In the genomic region with DNA sequence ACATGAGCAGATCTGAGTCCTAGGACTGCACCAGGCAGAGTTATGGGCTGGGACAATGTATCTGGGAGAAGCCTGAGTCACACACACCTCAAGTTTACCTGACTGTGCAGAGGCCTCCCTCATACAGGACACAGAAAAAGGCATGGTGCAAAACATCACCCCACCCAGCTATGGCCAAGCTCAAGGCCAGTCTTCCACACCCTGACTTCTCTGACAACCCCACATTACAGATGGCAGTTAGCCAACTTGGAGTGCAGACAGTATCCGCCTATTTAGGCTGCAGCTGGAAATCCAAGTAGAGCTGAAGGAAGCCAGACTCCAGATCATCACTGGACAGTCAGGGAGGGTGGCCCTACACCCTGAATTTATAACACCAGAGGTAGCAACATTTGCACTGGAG, we compare ENCODE assay signal across 12 mouse cellular contexts. TPM values are rescaled to one million over a fixed set of nuclear protein-coding genes. Genes with fewer than 3 reads are reported as not detected.
DNase-seq lines count a peak whose midpoint lies in the region; ATAC-seq lines count a peak whose summit lies in the region.
"Had no signal": no experiment of that assay in that cellular context is flagged by ENCODE, and none has a peak within 500 bp of the region (broad histone marks: within the 10 kb centered on the region; RNA-seq: fewer than 3 reads in every experiment).

No protein-coding gene starts in this region.

- 57% methylated on average over 1 of the region's 1 CpGs for WGBS in limb, embryonic 15.5 days
- WGBS in limb, embryonic 10.5 days, result 86% methylated on average over 1 of the region's 1 CpGs
- WGBS in intestine, embryonic 14.5 days, result 35% methylated on average over 1 of the region's 1 CpGs
- 39% methylated on average over 1 of the region's 1 CpGs for whole genome bisulfite sequencing in stomach, embryonic 15.5 days
- 72% methylated on average over 1 of the region's 1 CpGs for WGBS in hindbrain, embryonic 13.5 days

- no peak overlapping the region for H3K4me2 ChIP-seq in limb, embryonic 15.5 days
- no peak overlapping the region for H3K4me2 ChIP-seq in intestine, embryonic 14.5 days (ENCODE audit: low read length)
- no peak overlapping the region for H3K4me2 ChIP-seq in stomach, embryonic 15.5 days
- no peak overlapping the region for H3K4me2 ChIP-seq in hindbrain, embryonic 13.5 days

- no peaks in the 10 kb centered on the region for H3K9me3 ChIP-seq in limb, embryonic 15.5 days
- no peaks in the 10 kb centered on the region for H3K9me3 ChIP-seq in limb, embryonic 10.5 days (replicated peaks)
- no peaks in the 10 kb centered on the region for H3K9me3 ChIP-seq in intestine, embryonic 14.5 days (ENCODE audit: control insufficient read depth, low read length)
- no peaks in the 10 kb centered on the region for H3K9me3 ChIP-seq in stomach, embryonic 15.5 days
- no peaks in the 10 kb centered on the region for H3K9me3 ChIP-seq in hindbrain, embryonic 13.5 days

- no peak overlapping the region for H3K4me3 ChIP-seq in limb, embryonic 15.5 days
- no peak overlapping the region for H3K4me3 ChIP-seq in limb, embryonic 10.5 days
- H3K4me3 ChIP-seq in intestine, embryonic 14.5 days (ENCODE audit: low read depth, low read length), result no peak overlapping the region
- H3K4me3 ChIP-seq in stomach, embryonic 15.5 days (replicated peaks), result no peak overlapping the region
- H3K4me3 ChIP-seq in hindbrain, embryonic 13.5 days, result no peak overlapping the region

- 0 out of 2 replicates have a peak, but pooled peaks have one; percentile 17 for ATAC-seq in limb, embryonic 15.5 days (ENCODE audit: insufficient number of reproducible peaks, low FRiP score, low TSS enrichment, low read depth)
- 0 out of 2 replicates have a peak, but pooled peaks have one; percentile 41 for ATAC-seq in intestine, embryonic 14.5 days (replicated peaks; ENCODE audit: low FRiP score, low TSS enrichment, low read depth)
- peak; percentile 42 for ATAC-seq in stomach, embryonic 15.5 days (ENCODE audit: insufficient read depth, low FRiP score, low read depth)
- no peak for ATAC-seq in hindbrain, embryonic 13.5 days (ENCODE audit: low FRiP score)

- DNase-seq in limb, embryonic 10.5 days (ENCODE audit: low spot score), result no peak
- DNase-seq in gastrocnemius, postnatal 10 days, result peak; percentile 33
- DNase-seq in intestine, embryonic 14.5 days (ENCODE audit: low spot score), result no peak
- DNase-seq in cerebellum, adult 9-11 months, result no peak
- DNase-seq: cerebellum, adult 9-10 months; left cerebral cortex, postnatal 4 days; right cerebral cortex, postnatal 25 days had no signal

- H3K9ac ChIP-seq in limb, embryonic 15.5 days, result no peak overlapping the region
- no peak overlapping the region for H3K9ac ChIP-seq in intestine, embryonic 14.5 days (ENCODE audit: low read length)
- no peak overlapping the region for H3K9ac ChIP-seq in stomach, embryonic 15.5 days
- H3K9ac ChIP-seq in hindbrain, embryonic 13.5 days, result no peak overlapping the region

- no peaks in the 10 kb centered on the region for H3K27me3 ChIP-seq in limb, embryonic 15.5 days
- H3K27me3 ChIP-seq in limb, embryonic 10.5 days (ENCODE audit: low read depth, poor library complexity, severe bottlenecking), result no peaks in the 10 kb centered on the region
- no peaks in the 10 kb centered on the region for H3K27me3 ChIP-seq in intestine, embryonic 14.5 days (replicated peaks; ENCODE audit: control insufficient read depth, insufficient read depth, low read length)
- H3K27me3 ChIP-seq in stomach, embryonic 15.5 days (replicated peaks), result no peaks in the 10 kb centered on the region
- H3K27me3 ChIP-seq in hindbrain, embryonic 13.5 days, result no peaks in the 10 kb centered on the region

- H3K4me1 ChIP-seq in limb, embryonic 15.5 days, result no peaks in the 10 kb centered on the region
- H3K4me1 ChIP-seq in limb, embryonic 10.5 days, result no peaks in the 10 kb centered on the region
- H3K4me1 ChIP-seq in intestine, embryonic 14.5 days (replicated peaks; ENCODE audit: control insufficient read depth, insufficient read depth, low read length), result 0 out of 2 replicates have a peak, but pooled peaks cover 4% of the 10 kb centered on the region
- H3K4me1 ChIP-seq in stomach, embryonic 15.5 days, result no peaks in the 10 kb centered on the region
- H3K4me1 ChIP-seq in hindbrain, embryonic 13.5 days (replicated peaks), result no peaks in the 10 kb centered on the region

- no peak overlapping the region for H3K27ac ChIP-seq in limb, embryonic 15.5 days
- no peak overlapping the region for H3K27ac ChIP-seq in limb, embryonic 10.5 days
- no peak overlapping the region for H3K27ac ChIP-seq in intestine, embryonic 14.5 days (ENCODE audit: low read depth)
- no peak overlapping the region for H3K27ac ChIP-seq in stomach, embryonic 15.5 days
- no peak overlapping the region for H3K27ac ChIP-seq in hindbrain, embryonic 13.5 days

- H3K36me3 ChIP-seq in limb, embryonic 15.5 days, result peaks cover 89% of the 10 kb centered on the region
- H3K36me3 ChIP-seq in limb, embryonic 10.5 days, result peaks cover 95% of the 10 kb centered on the region
- peaks cover 68% of the 10 kb centered on the region for H3K36me3 ChIP-seq in intestine, embryonic 14.5 days (ENCODE audit: control insufficient read depth, insufficient read depth, low read length)
- H3K36me3 ChIP-seq in stomach, embryonic 15.5 days, result peaks cover 65% of the 10 kb centered on the region
- peaks cover 96% of the 10 kb centered on the region for H3K36me3 ChIP-seq in hindbrain, embryonic 13.5 days

RNA-seq across cellular contexts. Expression of gene Sbf1, which starts 18.6 kb away (rescaled TPM):
- 50.9 and 55.3 TPM in 2 replicates for polyA plus RNA-seq in limb, embryonic 15.5 days (2015; fragmentation: Nextera tagmentation; extraction: Ambion mirVana)
- polyA plus RNA-seq in limb, embryonic 10.5 days (2016; fragmentation: Nextera tagmentation; extraction: Ambion mirVana), result 71.9 and 80.9 TPM in 2 replicates
- 10 to 100 TPM; 50.1 to 70.5 TPM for total RNA-seq in gastrocnemius, postnatal 10 days (2021)
- polyA plus RNA-seq in intestine, embryonic 14.5 days (2014; fragmentation: Nextera tagmentation; extraction: Ambion mirVana), result 52.6 and 53.6 TPM in 2 replicates
- polyA plus RNA-seq in stomach, embryonic 15.5 days (2015; fragmentation: Nextera tagmentation; extraction: Ambion mirVana), result 45.3 and 45.9 TPM in 2 replicates
- 78.4 and 83.3 TPM in 2 replicates for polyA plus RNA-seq in hindbrain, embryonic 13.5 days (2015; fragmentation: Nextera tagmentation; extraction: Ambion mirVana)

RNA-seq across cellular contexts. Expression of gene Adm2, which starts 26.1 kb away (rescaled TPM):
- polyA plus RNA-seq in limb, embryonic 15.5 days (2015; fragmentation: Nextera tagmentation; extraction: Ambion mirVana), result 1.6 and 1.9 TPM in 2 replicates
- polyA plus RNA-seq in limb, embryonic 10.5 days (2016; fragmentation: Nextera tagmentation; extraction: Ambion mirVana), result 0.11 and 0.18 TPM in 2 replicates
- total RNA-seq in gastrocnemius, postnatal 10 days (2021), result not detected
- 0.32 and 0.73 TPM in 2 replicates for polyA plus RNA-seq in intestine, embryonic 14.5 days (2014; fragmentation: Nextera tagmentation; extraction: Ambion mirVana)
- 0.76 and 1.1 TPM in 2 replicates for polyA plus RNA-seq in stomach, embryonic 15.5 days (2015; fragmentation: Nextera tagmentation; extraction: Ambion mirVana)
- not detected in 2 replicates for polyA plus RNA-seq in hindbrain, embryonic 13.5 days (2015; fragmentation: Nextera tagmentation; extraction: Ambion mirVana)
- total RNA-seq: gastrocnemius, adult 8-10 months; left cerebral cortex, postnatal 4 days; megakaryocyte, adult 5-6 weeks had no signal

RNA-seq across cellular contexts. Expression of gene Miox, which starts 37.7 kb away (rescaled TPM):
- not detected in 2 replicates for polyA plus RNA-seq in limb, embryonic 15.5 days (2015; fragmentation: Nextera tagmentation; extraction: Ambion mirVana)
- polyA plus RNA-seq in limb, embryonic 10.5 days (2016; fragmentation: Nextera tagmentation; extraction: Ambion mirVana), result not detected in 2 replicates
- total RNA-seq in gastrocnemius, postnatal 10 days (2021), result not detected
- not detected in 2 replicates for polyA plus RNA-seq in intestine, embryonic 14.5 days (2014; fragmentation: Nextera tagmentation; extraction: Ambion mirVana)
- polyA plus RNA-seq in stomach, embryonic 15.5 days (2015; fragmentation: Nextera tagmentation; extraction: Ambion mirVana), result 0.53 and 0.71 TPM in 2 replicates
- not detected in 2 replicates for polyA plus RNA-seq in hindbrain, embryonic 13.5 days (2015; fragmentation: Nextera tagmentation; extraction: Ambion mirVana)
- total RNA-seq: gastrocnemius, adult 8-10 months; left cerebral cortex, postnatal 4 days had no signal

RNA-seq across cellular contexts. Expression of gene Lmf2, which starts 59.0 kb away (rescaled TPM):
- polyA plus RNA-seq in limb, embryonic 15.5 days (2015; fragmentation: Nextera tagmentation; extraction: Ambion mirVana), result 67.8 and 77.2 TPM in 2 replicates
- polyA plus RNA-seq in limb, embryonic 10.5 days (2016; fragmentation: Nextera tagmentation; extraction: Ambion mirVana), result 40.8 and 45.1 TPM in 2 replicates
- total RNA-seq in gastrocnemius, postnatal 10 days (2021), result 10 to 100 TPM; 22.4 to 25.5 TPM
- 46.7 and 48.6 TPM in 2 replicates for polyA plus RNA-seq in intestine, embryonic 14.5 days (2014; fragmentation: Nextera tagmentation; extraction: Ambion mirVana)
- polyA plus RNA-seq in stomach, embryonic 15.5 days (2015; fragmentation: Nextera tagmentation; extraction: Ambion mirVana), result 57.3 and 62.3 TPM in 2 replicates
- polyA plus RNA-seq in hindbrain, embryonic 13.5 days (2015; fragmentation: Nextera tagmentation; extraction: Ambion mirVana), result 32.2 and 32.6 TPM in 2 replicates

RNA-seq across cellular contexts. Expression of gene Ncaph2, which starts 59.1 kb away (rescaled TPM):
- 151 and 161 TPM in 2 replicates for polyA plus RNA-seq in limb, embryonic 15.5 days (2015; fragmentation: Nextera tagmentation; extraction: Ambion mirVana)
- polyA plus RNA-seq in limb, embryonic 10.5 days (2016; fragmentation: Nextera tagmentation; extraction: Ambion mirVana), result 197 and 200 TPM in 2 replicates
- 10 to 100 TPM; 50.5 to 55.8 TPM for total RNA-seq in gastrocnemius, postnatal 10 days (2021)
- 157 and 170 TPM in 2 replicates for polyA plus RNA-seq in intestine, embryonic 14.5 days (2014; fragmentation: Nextera tagmentation; extraction: Ambion mirVana)
- 127 and 141 TPM in 2 replicates for polyA plus RNA-seq in stomach, embryonic 15.5 days (2015; fragmentation: Nextera tagmentation; extraction: Ambion mirVana)
- 104 TPM in 2 replicates for polyA plus RNA-seq in hindbrain, embryonic 13.5 days (2015; fragmentation: Nextera tagmentation; extraction: Ambion mirVana)
